Mouse (Mus musculus): ENCODE results near the gene Tespa1. TPM values are rescaled to one million over a fixed set of nuclear protein-coding genes. Genes with fewer than 3 reads are reported as not detected.
"Not testable (repeated sequence)": the region's sequence is repeated elsewhere in the genome, so short reads cannot be mapped to it uniquely, and the experiment has no call there.

The Tespa1 gene
- total RNA-seq, 2 experiments from 2014 or later = 9.2 to 12.6 TPM

DNA sequence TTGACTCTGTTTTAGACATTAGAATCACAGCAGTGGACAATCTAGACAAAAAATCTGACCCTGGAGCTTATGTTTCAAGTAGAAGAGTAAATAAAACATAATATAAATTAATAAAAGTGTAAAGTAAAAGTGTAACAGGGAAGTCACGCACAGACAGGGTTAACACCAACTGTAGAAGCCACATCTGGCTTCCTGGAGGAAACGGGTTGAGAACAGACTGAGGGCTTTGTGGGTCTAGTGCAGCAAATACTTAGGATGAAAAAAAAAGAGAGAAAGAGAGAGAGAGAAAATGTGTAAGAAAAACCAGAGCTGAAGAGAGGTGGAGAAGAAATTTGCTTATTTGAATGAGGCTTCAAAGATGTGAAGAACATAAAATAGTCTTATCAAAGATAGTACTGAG, 14.9 kb downstream of the Tespa1 start:
- no peak for ATAC-seq (replicated peaks; ENCODE audit: low FRiP score, poor library complexity, severe bottlenecking)

DNA sequence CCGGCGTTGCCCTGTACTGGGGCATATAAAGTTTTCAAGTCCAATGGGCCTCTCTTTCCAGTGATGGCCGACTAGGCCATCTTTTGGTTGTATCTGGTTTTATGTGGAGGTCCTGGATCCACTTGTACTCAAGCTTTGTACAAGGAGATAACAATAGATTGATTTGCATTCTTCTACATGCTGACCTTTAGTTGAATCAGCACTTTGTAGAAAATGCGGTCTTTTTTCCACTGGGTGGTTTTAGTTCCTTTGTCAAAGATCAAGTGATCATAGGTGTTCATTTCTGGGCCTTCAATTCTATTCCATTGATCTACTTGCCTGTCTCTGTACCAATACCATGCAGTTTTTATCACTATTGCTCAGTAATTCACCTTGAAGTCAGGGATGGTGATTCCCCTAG, 17.4 kb downstream of the Tespa1 start:
- ATAC-seq (replicated peaks; ENCODE audit: low FRiP score, poor library complexity, severe bottlenecking) = not testable (repeated sequence)

DNA sequence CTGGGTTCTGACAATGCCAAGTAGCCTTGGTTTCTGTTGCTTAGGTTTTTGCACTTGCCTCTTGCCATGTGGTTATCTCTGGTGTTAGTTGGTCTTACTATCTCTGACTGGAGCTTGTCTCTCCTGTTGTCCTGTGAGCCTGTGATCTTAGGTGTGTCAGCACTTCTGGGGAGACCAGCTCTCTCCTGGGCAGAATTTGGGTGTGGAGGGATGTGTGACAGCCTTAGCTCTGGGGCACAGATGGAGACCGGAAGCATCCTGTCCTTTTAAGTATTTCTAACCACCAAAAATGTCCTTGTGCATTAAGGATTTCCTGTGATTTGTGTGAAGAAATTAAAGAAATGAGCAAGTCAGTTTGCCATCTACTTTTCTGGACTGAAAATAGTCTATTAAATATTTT, 21.4 kb downstream of the Tespa1 start:
- no peak for ATAC-seq (replicated peaks; ENCODE audit: low FRiP score, poor library complexity, severe bottlenecking)

DNA sequence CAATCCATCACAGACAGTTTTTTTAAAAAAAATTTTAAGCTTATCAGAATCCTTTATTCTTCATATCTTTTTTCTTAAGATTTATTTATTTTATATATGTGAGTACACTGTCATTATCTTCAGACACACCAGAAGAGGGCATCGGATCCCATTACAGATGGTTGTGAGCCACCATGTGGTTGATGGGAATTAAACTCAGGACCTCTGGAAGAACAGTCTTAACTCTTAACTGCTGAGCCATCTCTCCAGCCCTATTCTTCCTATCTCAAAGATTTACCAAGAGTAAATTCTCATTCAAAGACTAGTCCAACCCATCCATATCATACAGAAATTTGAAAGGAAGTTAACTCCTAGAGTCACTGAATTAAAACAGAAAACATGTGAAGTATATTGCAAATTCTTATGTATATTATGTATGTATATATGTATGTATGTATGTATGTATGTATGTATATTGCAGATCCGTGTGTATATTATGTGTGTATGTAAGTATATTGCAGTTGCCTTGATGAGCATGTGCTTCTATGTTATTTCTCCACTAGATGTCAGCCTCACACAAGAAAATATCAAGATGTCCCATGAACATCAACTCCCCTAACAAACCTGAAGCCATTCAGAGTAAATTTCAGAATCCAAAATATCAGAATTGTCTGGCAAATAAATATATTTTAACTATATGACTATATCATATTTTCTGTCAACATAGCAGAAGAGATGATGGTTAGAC, 40.9 kb downstream of the Tespa1 start:
- ATAC-seq (replicated peaks; ENCODE audit: low FRiP score, poor library complexity, severe bottlenecking) = peak; percentile 68; the same call in 1 of the 2 replicates

DNA sequence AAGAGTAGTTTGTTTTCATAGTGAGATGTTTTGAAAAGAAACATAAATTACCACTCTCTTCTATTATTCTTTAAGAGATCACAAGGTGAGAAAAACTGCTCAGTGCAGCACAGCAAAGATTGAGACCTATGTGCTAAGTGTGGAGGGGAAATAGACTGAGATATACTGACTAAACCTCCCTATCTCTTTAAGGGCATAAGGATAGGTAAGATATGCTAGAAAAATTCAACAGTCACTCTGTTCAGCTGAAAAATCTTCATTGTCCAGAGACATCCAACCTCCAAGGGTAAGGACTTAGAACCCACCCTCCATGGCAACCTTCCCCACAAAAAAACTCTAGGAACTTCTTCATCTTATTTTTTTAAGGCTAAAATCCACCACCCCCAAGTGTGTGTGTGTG, 42.1 kb downstream of the Tespa1 start:
- no peak for ATAC-seq (replicated peaks; ENCODE audit: low FRiP score, poor library complexity, severe bottlenecking)

DNA sequence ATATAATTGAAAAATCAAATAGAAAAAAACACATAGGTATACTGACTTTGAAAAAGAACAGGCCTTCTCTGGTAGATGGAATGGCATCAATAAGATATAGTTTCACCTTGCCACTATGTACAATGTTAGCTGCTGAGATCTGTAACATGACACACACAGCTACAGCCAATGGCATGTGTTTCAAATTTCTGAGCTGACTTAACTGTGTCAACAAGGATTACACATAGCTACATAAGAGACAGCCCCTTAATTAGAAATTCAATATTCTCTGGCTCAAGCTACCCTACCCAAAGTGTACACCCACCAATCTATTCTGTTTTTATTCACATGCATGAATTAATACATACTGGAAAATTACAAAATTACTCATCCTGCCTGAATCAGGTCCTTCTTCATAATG, 45.7 kb downstream of the Tespa1 start:
- no peak for ATAC-seq (replicated peaks; ENCODE audit: low FRiP score, poor library complexity, severe bottlenecking)

DNA sequence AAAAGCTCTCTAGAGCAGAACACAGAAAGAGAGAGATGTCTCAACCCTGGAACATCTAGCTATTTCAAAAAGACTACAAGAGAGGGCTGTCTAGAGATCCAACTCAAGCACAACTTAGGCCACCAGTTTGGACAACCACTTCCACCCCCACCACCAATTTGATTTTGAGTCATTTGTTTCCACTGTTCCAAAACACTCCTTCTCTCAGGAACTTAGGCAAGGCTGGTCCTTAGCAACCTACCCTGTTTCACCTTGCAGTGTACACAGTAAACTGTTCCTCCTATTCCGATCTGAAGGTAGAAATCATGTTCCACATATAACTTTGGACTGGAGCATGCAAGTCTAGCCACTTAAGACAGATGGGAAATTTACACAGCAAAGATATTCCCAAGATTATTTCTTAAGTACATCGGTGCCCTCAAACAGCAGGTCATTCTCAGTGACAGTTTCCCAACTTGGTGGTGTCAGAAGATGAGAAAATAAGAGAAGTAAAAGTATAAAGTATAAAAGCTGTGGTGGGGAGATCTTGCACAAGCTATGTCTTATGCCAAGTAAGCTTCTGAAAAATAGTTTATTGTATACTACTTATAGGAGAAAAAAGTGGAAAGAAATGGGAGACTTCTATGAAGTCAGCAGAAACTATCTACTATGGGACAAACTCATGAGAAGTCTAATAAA, 47.5 kb downstream of the Tespa1 start:
- no peak for ATAC-seq (replicated peaks; ENCODE audit: low FRiP score, poor library complexity, severe bottlenecking)

DNA sequence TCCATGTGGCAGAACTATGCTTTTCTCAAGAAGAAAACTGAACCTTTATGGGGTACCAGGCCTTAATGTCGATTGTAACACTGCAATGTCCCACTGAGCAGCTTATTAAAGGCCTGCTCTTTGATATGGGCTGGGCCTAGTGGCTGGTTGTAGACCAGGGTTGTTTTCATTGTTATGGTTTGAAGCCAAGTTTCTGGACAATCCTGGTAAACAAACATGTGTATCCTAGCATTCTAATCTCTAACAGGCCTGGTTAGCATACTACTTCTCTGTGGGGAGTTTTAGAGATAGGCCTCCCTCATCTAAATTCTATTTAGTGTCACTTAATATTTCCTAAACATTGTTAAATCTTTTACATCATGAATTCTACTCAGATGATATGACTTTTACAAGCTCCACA, 49.0 kb downstream of the Tespa1 start:
- 0 out of 2 replicates have a peak, but pooled peaks have one; percentile 22 for ATAC-seq (replicated peaks; ENCODE audit: low FRiP score, poor library complexity, severe bottlenecking)

DNA sequence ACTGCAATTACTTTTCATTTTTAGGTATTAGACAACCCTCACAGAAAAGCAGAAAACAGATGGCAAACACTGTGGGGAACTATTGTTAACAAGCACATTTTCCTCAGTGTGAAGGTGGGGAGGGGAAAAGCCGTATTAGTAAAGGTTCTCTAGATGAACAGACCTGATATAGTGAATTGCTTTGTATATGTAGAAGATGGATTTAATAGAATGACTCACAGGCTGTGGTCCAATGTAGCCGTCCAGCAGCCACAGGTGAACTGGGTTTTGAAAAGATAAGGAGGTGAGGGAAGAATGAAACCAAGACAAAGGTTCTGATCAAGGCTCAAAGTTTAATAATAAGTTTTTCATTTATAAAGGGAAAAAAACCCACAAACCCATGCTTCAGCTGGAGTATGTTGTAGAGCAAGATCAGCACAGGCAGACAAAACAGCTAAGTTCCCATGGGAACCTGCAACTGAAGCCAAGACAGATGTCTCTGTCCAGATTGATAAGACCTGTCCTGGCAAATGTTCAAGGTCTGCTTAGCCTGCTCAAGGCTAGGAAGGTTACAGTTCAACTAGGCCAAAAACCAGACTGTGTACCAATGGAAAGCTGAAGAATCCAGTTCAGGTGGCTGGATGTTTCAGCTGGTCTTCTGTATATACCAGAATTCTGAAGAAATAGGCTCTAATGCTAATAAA, 50.0 kb downstream of the Tespa1 start:
- peak; percentile 77 for ATAC-seq (replicated peaks; ENCODE audit: low FRiP score, poor library complexity, severe bottlenecking)

DNA sequence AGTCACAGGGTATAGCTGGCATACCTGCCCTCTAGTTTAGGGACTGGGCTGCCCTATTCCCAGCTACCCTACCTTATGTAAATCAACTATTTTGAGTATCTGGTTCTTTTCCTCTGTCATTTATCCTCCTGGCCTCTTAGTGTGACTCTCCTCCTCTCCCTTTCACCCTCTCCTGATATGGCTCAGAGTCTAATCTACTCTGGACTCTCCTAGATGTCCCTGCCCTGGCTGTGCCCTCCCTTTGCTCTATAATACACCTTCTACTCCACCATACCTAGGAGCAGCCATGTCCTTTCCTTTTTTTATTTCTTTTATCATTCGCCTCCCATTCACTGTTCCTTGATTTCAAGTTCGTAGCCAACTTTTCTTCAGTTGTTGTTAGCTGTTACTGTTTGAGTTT, 52.5 kb downstream of the Tespa1 start:
- ATAC-seq (replicated peaks; ENCODE audit: low FRiP score, poor library complexity, severe bottlenecking) = peak; percentile 70

DNA sequence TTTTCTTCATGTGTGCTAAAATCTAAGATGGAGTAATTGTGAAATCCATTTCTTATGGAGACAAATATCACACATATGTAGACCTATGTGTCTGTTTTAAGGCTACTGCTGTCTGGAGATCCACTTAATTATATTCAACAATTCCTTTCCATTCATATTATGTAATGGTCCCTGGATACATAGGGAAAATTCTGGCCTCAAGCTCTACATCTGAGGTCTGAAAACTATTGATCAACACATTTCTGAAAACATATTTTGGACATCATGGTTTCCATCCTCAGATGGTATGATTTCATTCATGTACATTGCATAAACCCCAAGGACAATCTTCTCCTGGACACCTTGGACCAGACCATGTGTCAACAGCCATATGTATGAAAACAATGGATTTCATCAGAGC, 71.6 kb downstream of the Tespa1 start, which contains the start of gene Vmn2r84:
Vmn2r84 (minus strand) TSS at position 101 of the 400 bp plus-strand sequence.
- no peak for ATAC-seq (replicated peaks; ENCODE audit: low FRiP score, poor library complexity, severe bottlenecking)

DNA sequence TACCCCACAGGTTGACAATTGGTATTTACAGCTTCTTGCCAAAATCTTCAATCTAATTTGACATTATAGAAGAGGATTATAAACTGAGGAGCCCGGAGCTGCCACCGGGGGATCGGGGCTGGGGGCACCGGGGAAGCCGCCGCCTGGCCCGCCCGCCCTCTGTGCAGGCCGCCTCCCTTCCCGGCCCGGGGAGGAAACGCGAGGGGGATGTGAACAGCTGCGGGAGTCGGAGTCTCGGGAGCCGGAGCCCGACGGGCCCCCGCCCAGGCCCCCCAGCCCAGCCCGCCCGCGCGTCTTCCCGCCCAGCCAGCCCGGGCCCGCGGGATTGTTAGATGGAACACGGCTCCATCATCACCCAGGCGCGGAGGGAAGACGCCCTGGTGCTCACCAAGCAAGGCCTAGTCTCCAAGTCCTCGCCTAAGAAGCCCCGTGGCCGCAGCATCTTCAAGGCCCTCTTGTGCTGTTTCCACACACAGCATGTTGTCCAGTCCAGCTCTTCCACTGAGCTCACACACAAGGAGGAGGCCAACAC, 89.6 kb downstream of the Tespa1 start:
- ATAC-seq (replicated peaks; ENCODE audit: low FRiP score, poor library complexity, severe bottlenecking) = peak; percentile 43; the same call in 1 of the 2 replicates

Other genes starting within 250 kb of the Tespa1 start
- gene Olfr823, start 207.5 kb upstream of the Tespa1 start, total RNA-seq (2015; ENCODE audit: low replicate concordance) = not detected in 2 replicates
- gene Olfr823, start 207.5 kb upstream of the Tespa1 start, total RNA-seq (2017; ENCODE audit: low replicate concordance) = not detected in 2 replicates
- gene Olfr824, start 192.9 kb upstream of the Tespa1 start, total RNA-seq (2015; ENCODE audit: low replicate concordance) = not detected in 2 replicates
- gene Olfr824, start 192.9 kb upstream of the Tespa1 start, total RNA-seq (2017; ENCODE audit: low replicate concordance) = not detected in 2 replicates
- not detected in 2 replicates for gene Olfr825, start 156.1 kb upstream of the Tespa1 start, total RNA-seq (2015; ENCODE audit: low replicate concordance)
- gene Olfr825, start 156.1 kb upstream of the Tespa1 start, total RNA-seq (2017; ENCODE audit: low replicate concordance) = not detected in 2 replicates
- not detected in 2 replicates for gene Olfr826, start 138.7 kb upstream of the Tespa1 start, total RNA-seq (2015; ENCODE audit: low replicate concordance)
- gene Olfr826, start 138.7 kb upstream of the Tespa1 start, total RNA-seq (2017; ENCODE audit: low replicate concordance) = not detected in 2 replicates
- not detected in 2 replicates for gene Olfr827, start 108.5 kb upstream of the Tespa1 start, total RNA-seq (2015; ENCODE audit: low replicate concordance)
- not detected in 2 replicates for gene Olfr827, start 108.5 kb upstream of the Tespa1 start, total RNA-seq (2017; ENCODE audit: low replicate concordance)
- gene Neurod4, start 42.6 kb upstream of the Tespa1 start, total RNA-seq (2015; ENCODE audit: low replicate concordance) = not detected in 2 replicates
- not detected in 2 replicates for gene Neurod4, start 42.6 kb upstream of the Tespa1 start, total RNA-seq (2017; ENCODE audit: low replicate concordance)
- gene Vmn2r84, start 71.5 kb downstream of the Tespa1 start, total RNA-seq (2015; ENCODE audit: low replicate concordance) = not detected in 2 replicates
- not detected in 2 replicates for gene Vmn2r84, start 71.5 kb downstream of the Tespa1 start, total RNA-seq (2017; ENCODE audit: low replicate concordance)
- not detected in 2 replicates for gene Vmn2r85, start 106.8 kb downstream of the Tespa1 start, total RNA-seq (2015; ENCODE audit: low replicate concordance)
- not detected in 2 replicates for gene Vmn2r85, start 106.8 kb downstream of the Tespa1 start, total RNA-seq (2017; ENCODE audit: low replicate concordance)
- gene Vmn2r86, start 133.2 kb downstream of the Tespa1 start, total RNA-seq (2015; ENCODE audit: low replicate concordance) = not detected in 2 replicates
- gene Vmn2r86, start 133.2 kb downstream of the Tespa1 start, total RNA-seq (2017; ENCODE audit: low replicate concordance) = not detected in 2 replicates
- not detected in 2 replicates for gene Vmn2r87, start 174.5 kb downstream of the Tespa1 start, total RNA-seq (2015; ENCODE audit: low replicate concordance)
- gene Vmn2r87, start 174.5 kb downstream of the Tespa1 start, total RNA-seq (2017; ENCODE audit: low replicate concordance) = not detected in 2 replicates

Measured in erythroid progenitor cell, adult 5-6 weeks (primary cell).